Mouse (Mus musculus) E14TG2a.4 (cell line): ENCODE measurements at regions not wholly inside any gene's neighbourhood (a gene's known extent, or its start where the extent isn't known, plus 50 kb on each side); places are given as distances from the start of the nearest gene placed in this dataset.

Experiments
- CTCF ChIP-seq: conservative IDR thresholded peaks from 2 replicates; pipeline ENCODE4 v1.5.1; 2014; ENCODE audit warnings: low read length
- NANOG ChIP-seq: IDR thresholded peaks from 2 replicates; pipeline ENCODE4 v1.6.1; 2014; ENCODE audit warnings: borderline replicate concordance, low read length, mixed read lengths
- POU5F1 ChIP-seq: IDR thresholded peaks from 2 replicates; pipeline ENCODE4 v1.6.1; 2014; ENCODE audit warnings: low read length, borderline replicate concordance

GRCm38 (mm10) chr12:79923811-79924210 is 189.0 kb downstream of the Zfp36l1 start:
- TF ChIP-seq CTCF: no peak
- TF ChIP-seq NANOG: no peak
- no peak for TF ChIP-seq POU5F1
